Mouse (Mus musculus): Measurements from ENCODE around the gene Creb5.

Gene Creb5

DNA sequence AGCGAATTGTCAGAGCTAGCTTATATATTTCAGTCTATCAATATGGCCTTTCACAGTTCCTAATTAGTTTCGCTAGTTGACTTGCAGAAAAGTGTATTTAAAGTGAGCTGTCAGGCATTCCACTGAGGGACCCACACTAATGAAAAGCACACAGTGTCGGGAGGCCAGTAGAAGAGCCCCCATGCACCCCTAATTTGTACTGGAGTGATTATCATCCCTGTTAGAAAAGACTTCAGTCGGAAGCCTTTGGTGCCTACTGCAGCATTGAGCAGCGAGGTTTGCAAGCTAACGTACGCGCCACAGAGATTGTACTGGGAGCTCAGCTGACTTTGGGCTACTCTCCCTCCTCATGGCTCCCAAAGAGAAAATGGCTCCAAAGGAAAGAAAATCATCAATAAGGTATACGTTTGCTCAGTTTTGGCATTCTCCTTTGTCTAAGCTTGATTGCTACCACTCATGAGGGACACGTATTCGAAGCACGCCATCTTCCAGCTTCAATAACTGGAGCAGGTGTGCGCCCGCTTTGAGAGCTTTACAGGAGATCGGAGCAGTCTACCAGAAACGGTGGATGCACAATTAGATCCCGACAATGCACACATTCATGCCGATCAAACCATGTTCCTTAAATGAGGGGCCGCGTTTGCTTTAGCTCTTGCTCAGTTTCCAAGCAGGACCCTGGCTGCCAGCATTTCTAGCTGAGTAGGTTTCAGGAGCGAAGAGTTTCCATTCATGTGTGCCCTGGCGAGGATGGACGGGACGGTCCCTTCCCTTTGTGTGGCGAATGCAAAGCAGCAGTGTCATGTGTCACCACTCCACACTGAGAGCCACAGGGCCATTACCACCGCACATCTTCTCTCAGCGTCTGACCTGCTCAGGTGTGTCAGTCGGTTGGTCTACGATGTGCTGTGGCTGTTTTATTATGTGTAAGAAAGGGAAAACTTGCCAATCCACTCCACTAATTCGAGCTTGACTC, 354.8 kb downstream of the Creb5 start:
- in situ Hi-C loops (cut with MboI; ENCODE audit: low pct_unique_long_range_greater_than_20kb in 1 of 2, low sequenced_read_pairs in 2 of 2, unreplicated experiment in 1 of 2), result no loop called here

GRCm38 (mm10) chr6:53642826-53643356, 355.8 kb downstream of the Creb5 start:
- in situ Hi-C loops (cut with MboI; ENCODE audit: low pct_unique_long_range_greater_than_20kb in 1 of 2, low sequenced_read_pairs in 2 of 2, unreplicated experiment in 1 of 2), result no loop called here

DNA sequence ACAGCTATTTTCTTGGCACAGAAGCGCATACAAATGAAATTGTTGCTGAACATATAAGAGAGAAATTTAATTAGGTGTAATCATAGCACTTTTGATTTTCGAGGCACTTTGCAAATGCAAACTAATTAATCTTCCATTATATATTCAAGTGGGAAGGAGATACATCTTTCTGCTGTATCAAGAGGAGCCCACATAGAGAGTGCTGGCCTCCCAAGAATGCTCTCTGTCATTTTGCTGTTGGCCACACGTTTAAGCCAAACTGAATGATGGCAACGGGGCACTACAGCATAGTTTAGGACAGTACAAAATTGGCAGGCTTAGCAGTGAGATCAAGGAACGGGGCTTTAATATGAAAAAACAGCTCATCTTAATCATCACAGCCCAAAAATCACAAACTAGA, 356.4 kb downstream of the Creb5 start:
- in situ Hi-C loops (cut with MboI; ENCODE audit: low pct_unique_long_range_greater_than_20kb in 1 of 2, low sequenced_read_pairs in 2 of 2, unreplicated experiment in 1 of 2), result no loop called here

DNA sequence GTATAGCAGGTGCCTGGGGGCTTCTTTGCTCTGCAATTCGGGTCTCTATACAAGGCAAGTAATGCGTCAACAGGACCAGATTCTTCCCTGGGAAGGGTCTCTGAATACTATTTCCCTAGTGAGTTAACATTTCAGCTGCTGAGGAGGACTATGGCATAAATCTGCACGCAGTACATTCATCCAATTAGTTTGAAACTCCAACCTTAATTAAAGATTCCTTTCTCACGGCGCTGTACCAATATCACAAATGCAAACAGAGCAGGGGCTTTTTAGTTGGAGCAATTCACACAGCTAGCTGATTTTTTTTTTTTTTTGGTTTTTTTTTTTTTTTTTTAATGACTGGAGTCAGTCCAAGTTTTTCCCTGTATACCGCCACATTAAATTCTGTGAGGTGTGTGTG, 357.0 kb downstream of the Creb5 start:
- in situ Hi-C loops (cut with MboI; ENCODE audit: low pct_unique_long_range_greater_than_20kb in 1 of 2, low sequenced_read_pairs in 2 of 2, unreplicated experiment in 1 of 2), result no loop called here

GRCm38 (mm10) chr6:53644971-53645370, 357.9 kb downstream of the Creb5 start:
- in situ Hi-C loops (cut with MboI; ENCODE audit: low pct_unique_long_range_greater_than_20kb in 1 of 2, low sequenced_read_pairs in 2 of 2, unreplicated experiment in 1 of 2), result no loop called here

DNA sequence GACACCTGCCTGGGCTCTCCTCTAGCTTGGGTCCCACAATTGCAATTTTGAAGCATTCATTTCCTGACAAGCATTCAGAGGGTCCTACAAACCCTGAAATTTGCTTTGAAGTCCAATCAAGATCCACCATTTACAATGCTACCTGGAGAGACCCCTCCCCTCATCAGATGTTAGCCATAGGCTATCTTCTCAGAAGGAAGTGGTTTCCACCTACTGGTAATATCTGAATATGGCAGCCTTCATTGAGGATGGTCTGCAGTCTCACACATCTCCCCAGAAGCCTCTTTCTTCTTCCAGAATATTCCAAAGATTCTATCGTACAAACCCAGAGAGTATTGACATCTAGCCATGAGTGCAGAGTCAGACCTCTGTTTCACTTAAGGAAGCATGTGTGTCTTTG, 362.7 kb downstream of the Creb5 start:
- in situ Hi-C loops (cut with MboI; ENCODE audit: low pct_unique_long_range_greater_than_20kb in 1 of 2, low sequenced_read_pairs in 2 of 2, unreplicated experiment in 1 of 2), result no loop called here

GRCm38 (mm10) chr6:53652691-53653090, 365.6 kb downstream of the Creb5 start:
- in situ Hi-C loops (cut with MboI; ENCODE audit: low pct_unique_long_range_greater_than_20kb in 1 of 2, low sequenced_read_pairs in 2 of 2, unreplicated experiment in 1 of 2), result no loop called here

DNA sequence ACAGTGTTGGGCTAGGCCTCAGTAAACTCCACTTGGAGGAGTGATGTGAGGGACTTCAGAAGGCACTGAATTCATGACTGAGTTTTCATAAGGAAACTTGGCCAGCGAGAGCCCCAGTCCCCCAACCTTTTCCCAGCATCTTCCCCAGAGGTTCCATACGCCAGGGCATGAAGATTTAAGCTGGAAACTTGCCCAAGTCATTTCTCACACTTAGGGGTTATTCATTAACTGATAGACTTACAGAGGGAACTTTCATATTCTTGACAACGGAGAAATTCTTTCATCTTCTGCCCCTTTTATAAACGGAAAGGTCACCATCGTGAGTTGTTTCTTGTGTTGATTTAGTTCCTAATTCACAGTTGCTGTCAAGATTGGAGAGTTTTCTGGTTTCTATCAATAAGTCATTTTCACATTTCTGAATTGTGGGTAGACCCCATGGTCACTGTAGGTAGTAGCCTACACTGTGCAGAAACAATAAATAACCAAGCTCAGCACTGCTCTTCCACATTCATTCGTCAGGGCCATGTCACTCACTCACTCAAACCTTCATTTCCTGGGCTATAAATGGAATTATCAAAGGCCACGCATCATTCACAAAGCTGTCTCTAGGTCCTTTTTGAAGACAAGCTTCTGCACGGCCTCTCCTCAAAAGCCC, 366.8 kb downstream of the Creb5 start:
- in situ Hi-C loops (cut with MboI; ENCODE audit: low pct_unique_long_range_greater_than_20kb in 1 of 2, low sequenced_read_pairs in 2 of 2, unreplicated experiment in 1 of 2), result no loop called here

DNA sequence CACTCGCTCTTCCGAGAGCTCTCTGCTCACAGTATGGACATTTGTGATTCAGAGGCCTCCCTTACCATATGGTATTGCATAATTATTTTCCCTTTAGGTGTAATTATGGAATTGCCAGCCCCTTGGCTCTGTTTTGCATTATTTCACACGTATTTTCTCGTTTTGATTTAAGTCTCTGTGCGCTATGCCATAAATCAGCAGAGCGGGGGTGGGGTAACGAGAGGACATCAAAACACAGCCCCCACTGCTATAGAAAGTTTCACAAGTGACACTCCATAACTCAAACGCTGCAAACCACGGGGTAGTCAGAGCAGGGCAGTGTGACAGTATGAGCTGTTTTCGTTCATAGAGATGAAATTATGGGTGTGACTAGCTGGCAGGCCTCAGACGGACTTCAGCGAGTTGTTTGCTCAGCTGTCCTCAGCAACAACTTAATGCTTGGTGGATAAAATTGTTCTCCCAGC, 367.3 kb downstream of the Creb5 start:
- in situ Hi-C loops (cut with MboI; ENCODE audit: low pct_unique_long_range_greater_than_20kb in 1 of 2, low sequenced_read_pairs in 2 of 2, unreplicated experiment in 1 of 2), result no loop called here

DNA sequence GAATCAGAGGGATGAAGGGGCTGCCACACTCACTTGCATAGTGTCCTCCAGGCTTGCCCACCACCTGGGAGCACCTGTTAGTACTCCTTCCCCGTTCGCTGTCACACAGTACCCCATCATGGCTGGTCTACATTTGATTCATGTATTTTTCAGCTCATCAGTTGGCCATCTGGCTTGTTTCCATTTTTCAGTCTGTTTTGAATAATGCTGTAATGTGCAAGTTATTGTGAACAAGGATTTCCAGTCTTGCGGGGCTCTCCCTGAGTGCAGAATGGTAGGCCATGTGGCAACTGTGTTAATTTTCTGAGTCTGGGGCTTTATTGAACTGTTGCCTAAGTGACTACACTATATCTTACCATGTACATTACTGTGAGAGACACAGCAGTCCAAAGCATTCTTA, 369.4 kb downstream of the Creb5 start:
- in situ Hi-C loops (cut with MboI; ENCODE audit: low pct_unique_long_range_greater_than_20kb in 1 of 2, low sequenced_read_pairs in 2 of 2, unreplicated experiment in 1 of 2), result no loop called here

- in situ Hi-C loops (cut with MboI; ENCODE audit: low pct_unique_long_range_greater_than_20kb in 1 of 2, low sequenced_read_pairs in 2 of 2, unreplicated experiment in 1 of 2), result no loop called here
These were observed 370.4 kb downstream of the Creb5 start for GRCm38 (mm10) chr6:53657483-53657882.

GRCm38 (mm10) chr6:53662858-53663833, 376.1 kb downstream of the Creb5 start:
- in situ Hi-C loops (cut with MboI; ENCODE audit: low pct_unique_long_range_greater_than_20kb in 1 of 2, low sequenced_read_pairs in 2 of 2, unreplicated experiment in 1 of 2), result no loop called here

GRCm38 (mm10) chr6:53664759-53665158, 377.7 kb downstream of the Creb5 start:
- in situ Hi-C loops (cut with MboI; ENCODE audit: low pct_unique_long_range_greater_than_20kb in 1 of 2, low sequenced_read_pairs in 2 of 2, unreplicated experiment in 1 of 2), result no loop called here

DNA sequence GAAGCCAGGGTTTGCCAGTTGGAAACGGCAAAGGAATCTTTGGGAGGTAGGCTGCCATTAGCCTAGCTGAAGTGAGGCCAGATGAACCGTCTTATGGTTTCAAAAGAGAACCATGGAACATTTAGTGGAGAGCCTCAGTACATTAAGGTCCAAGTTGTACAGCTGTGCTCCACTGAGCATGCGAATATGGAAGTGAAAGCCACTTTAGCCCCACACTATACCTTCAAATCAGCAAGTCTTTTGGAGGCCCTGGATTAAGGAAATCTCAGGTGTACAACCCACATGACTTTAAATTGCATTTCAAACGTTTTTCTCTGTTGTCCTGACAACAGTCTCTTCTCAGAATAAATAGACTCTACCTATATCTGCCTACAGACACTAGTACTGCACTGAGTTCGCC, 379.4 kb downstream of the Creb5 start:
- in situ Hi-C loops (cut with MboI; ENCODE audit: low pct_unique_long_range_greater_than_20kb in 1 of 2, low sequenced_read_pairs in 2 of 2, unreplicated experiment in 1 of 2), result no loop called here

GRCm38 (mm10) chr6:53678307-53678706, 391.2 kb downstream of the Creb5 start:
- in situ Hi-C loops (cut with MboI; ENCODE audit: low pct_unique_long_range_greater_than_20kb in 1 of 2, low sequenced_read_pairs in 2 of 2, unreplicated experiment in 1 of 2), result no loop called here

GRCm38 (mm10) chr6:53680046-53680445, 393.0 kb downstream of the Creb5 start:
- in situ Hi-C loops (cut with MboI; ENCODE audit: low pct_unique_long_range_greater_than_20kb in 1 of 2, low sequenced_read_pairs in 2 of 2, unreplicated experiment in 1 of 2), result no loop called here

DNA sequence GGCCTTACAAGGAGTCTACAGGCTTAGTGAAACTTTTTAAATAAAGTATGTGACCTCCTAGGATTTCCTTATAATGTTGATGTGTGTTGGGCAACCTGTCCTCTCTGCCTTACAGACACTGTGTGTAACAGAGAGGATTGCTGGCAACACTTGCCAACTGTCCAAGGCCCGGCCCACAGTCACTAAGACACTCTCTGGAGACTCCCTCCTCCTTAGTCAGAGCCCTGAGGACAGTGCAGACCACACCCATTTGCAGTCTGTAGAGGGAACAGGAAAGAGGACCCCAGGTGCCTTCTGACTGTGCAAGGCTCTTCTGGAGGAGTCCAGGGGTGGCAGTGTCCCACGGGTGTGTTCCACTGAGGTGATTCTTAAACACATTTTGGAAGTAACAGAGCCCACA, 397.3 kb downstream of the Creb5 start:
- in situ Hi-C loops (cut with MboI; ENCODE audit: low pct_unique_long_range_greater_than_20kb in 1 of 2, low sequenced_read_pairs in 2 of 2, unreplicated experiment in 1 of 2), result no loop called here

DNA sequence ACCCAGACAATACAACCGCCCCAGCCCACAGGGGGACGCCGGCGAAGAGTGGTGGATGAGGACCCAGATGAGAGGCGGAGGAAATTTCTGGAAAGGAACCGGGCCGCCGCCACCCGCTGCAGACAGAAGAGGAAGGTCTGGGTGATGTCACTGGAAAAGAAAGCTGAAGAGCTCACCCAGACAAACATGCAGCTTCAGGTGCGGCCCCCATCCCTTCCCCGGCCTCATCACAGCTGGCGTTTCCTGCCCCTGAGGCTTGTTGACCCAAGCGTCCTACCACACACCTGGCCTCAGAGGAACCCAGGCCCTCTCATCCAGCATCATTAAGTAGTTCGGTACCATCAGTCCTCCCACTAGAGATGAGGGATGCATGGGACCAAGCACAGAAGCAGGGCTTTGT, 398.3 kb downstream of the Creb5 start:
- in situ Hi-C loops (cut with MboI; ENCODE audit: low pct_unique_long_range_greater_than_20kb in 1 of 2, low sequenced_read_pairs in 2 of 2, unreplicated experiment in 1 of 2), result no loop called here
